Mouse (Mus musculus) kidney, adult 2 months (tissue): ENCODE measurements around the gene Slc22a23.

Experiments
- CTCF ChIP-seq: fragments of 200-500 bp; conservative IDR thresholded peaks from 2 replicates; pipeline ENCODE4 v1.5.1; 2011; ENCODE audit warnings: low read depth, mild to moderate bottlenecking, control low read depth, low read length, moderate library complexity, mixed read lengths; ENCODE audit not compliant: insufficient read depth, insufficient read length
- POLR2A ChIP-seq: fragments of 200-500 bp; IDR thresholded peaks from one replicate; pipeline ENCODE4 v1.6.1; 2011; ENCODE audit warnings: low read depth, low read length, control low read depth

DNA sequence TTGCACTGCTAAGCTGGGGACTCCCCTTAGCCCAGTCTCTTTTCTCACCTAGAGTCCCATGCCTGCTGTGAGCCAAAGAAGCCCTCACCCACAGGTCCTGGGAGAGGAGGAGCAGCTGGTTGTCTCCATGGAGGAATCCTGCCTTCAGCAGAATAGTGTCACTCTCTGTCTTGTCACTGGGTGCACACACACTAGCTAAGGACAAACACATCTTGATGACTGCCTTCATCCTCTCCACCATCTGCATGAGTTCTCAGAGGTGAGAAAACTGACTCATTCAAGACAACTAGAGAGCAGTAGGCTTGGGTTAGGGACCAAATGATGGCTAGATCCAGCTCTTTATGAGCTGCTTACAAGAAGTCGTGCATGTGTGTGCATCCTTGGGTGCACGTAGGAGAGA is 55.4 kb downstream of the Slc22a23 start:
- TF ChIP-seq POLR2A (no peak), CTCF (no peak)
